Mouse (Mus musculus): ENCODE results near the gene Slc2a9.

Gene Slc2a9

GRCm38 (mm10) chr5:38365521-38365920, 137.4 kb downstream of the Slc2a9 start:
- no peak for DNase-seq

GRCm38 (mm10) chr5:38364396-38364795, 138.5 kb downstream of the Slc2a9 start:
- no peak for DNase-seq

GRCm38 (mm10) chr5:38359716-38360115, 143.2 kb downstream of the Slc2a9 start:
- DNase-seq, result no peak

GRCm38 (mm10) chr5:38356927-38357326, 146.0 kb downstream of the Slc2a9 start:
- DNase-seq, result no peak

GRCm38 (mm10) chr5:38350351-38350929, 152.5 kb downstream of the Slc2a9 start:
- no peak for DNase-seq

- DNase-seq, result no peak
Observed at GRCm38 (mm10) chr5:38346646-38347432, 156.1 kb downstream of the Slc2a9 start.

GRCm38 (mm10) chr5:38343101-38343500, 159.8 kb downstream of the Slc2a9 start:
- no peak for DNase-seq

- no peak for DNase-seq
Observed at GRCm38 (mm10) chr5:38334582-38334981, 168.4 kb downstream of the Slc2a9 start.

GRCm38 (mm10) chr5:38333381-38333780, 169.6 kb downstream of the Slc2a9 start:
- no peak for DNase-seq

GRCm38 (mm10) chr5:38318966-38319786, 183.8 kb downstream of the Slc2a9 start, which contains the start of gene Drd5:
Gene Drd5, plus strand, starts transcription at chr5:38319367.
- DNase-seq, result no peak

- DNase-seq, result no peak
Observed at GRCm38 (mm10) chr5:38309795-38310194, 193.1 kb downstream of the Slc2a9 start.

- peak; percentile 43 for DNase-seq
Observed at GRCm38 (mm10) chr5:38308873-38309272, 194.1 kb downstream of the Slc2a9 start.

- peak; percentile 92 for DNase-seq
Observed at GRCm38 (mm10) chr5:38307255-38308101, 195.5 kb downstream of the Slc2a9 start.

GRCm38 (mm10) chr5:38305241-38305640, 197.7 kb downstream of the Slc2a9 start:
- DNase-seq, result no peak

GRCm38 (mm10) chr5:38302651-38303050, 200.3 kb downstream of the Slc2a9 start:
- DNase-seq, result no peak

- no peak for DNase-seq
Observed at GRCm38 (mm10) chr5:38301761-38302411, 201.1 kb downstream of the Slc2a9 start.
